Mouse (Mus musculus) cerebellum, adult 11-12 months (tissue): ENCODE data around the gene Taar2.

Experiments used
- DNase-seq: peaks from one replicate; pipeline ENCODE4 v3.0.0; 2022

Taar2 gene

GRCm38 (mm10) chr10:23938312-23938711 lies at the start of gene Taar2:
Gene Taar2, plus strand, starts transcription at chr10:23938572.
- no peak for DNase-seq

DNA sequence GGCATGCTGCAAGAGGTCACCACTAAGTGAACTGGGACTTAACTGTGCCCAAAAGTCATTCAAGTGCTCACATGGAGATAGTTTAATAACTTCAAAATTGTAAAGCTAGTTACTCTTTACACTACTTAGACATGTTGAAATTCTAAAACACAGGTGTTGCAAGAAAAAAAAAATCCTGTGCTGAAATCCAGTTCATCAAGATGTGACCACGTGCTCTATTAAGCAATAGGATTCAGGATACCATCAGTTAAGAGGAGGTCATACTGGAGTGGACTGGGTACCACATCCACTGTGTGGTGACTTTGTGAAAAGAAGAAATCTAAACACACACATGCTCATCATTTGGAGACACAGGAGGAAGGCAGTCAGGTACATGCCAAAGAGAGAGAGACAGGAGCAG lies 45.4 kb upstream of the Taar2 start:
- no peak for DNase-seq

DNA sequence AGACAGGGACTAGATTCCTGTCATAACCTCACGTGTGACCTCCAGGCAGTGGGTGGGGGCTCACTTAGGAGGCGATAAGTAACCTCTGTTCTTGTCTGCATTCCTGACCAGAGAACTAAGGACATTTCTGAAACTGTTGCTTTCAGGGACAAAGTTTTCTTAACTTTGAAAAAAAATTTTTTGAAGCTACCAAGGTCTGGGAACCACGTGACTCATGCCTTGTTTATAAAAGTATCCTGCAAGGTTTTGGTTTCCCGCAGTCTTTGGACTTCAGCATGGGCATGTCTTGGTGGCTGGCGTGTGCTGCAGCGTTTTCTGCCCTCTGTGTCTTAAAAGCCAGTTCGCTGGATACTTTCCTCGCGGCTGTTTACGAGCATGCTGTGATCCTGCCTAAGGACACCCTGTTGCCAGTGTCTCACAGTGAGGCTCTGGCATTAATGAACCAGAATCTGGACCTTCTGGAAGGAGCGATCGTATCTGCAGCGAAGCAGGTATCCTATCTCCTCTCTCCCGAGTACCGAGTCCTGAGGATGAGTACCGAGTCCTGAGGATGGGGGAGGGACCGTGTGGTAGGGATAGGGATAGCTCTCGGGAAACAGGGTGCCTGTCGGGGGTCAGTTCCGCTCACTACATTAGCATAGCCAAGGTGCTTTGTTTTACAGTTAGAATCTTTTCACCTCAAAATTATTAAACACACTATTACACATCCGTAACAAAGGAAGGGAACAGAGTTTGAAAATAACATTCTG lies 43.6 kb upstream of the Taar2 start, which contains the start of gene Vnn1:
Vnn1 (plus strand) TSS at position 88 of the 749 bp plus-strand sequence.
- DNase-seq, result no peak

- no peak for DNase-seq
Measured at GRCm38 (mm10) chr10:23895376-23895775, 43.0 kb upstream of the Taar2 start.

- DNase-seq, result no peak
Measured at GRCm38 (mm10) chr10:23901119-23901518, 37.3 kb upstream of the Taar2 start.

- no peak for DNase-seq
Measured at GRCm38 (mm10) chr10:23905661-23906060, 32.7 kb upstream of the Taar2 start.

DNA sequence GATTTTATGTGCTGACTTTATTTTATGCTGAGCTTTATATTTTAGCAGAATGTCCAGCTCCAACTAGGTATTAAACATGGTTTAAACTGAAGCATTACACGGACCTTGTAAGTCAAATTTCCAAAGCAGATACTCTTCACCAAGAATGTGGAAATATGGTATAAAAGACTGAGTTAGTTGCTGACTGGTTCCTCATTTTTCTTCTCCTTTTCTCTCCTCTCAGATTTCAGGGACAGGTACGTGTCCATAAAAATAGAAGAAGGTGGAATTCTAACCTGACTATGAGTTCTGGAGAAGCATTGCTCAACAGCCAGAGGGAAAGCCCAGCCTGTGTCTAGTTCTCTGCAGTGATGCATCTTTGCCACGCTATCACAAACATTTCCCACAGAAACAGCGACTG lies 18.3 kb upstream of the Taar2 start, which contains the start of gene Taar1:
Taar1 (plus strand) TSS at position 301 of the 400 bp plus-strand sequence.
- no peak for DNase-seq

- DNase-seq, result no peak
Measured at GRCm38 (mm10) chr10:23922468-23922867, 15.9 kb upstream of the Taar2 start.

DNA sequence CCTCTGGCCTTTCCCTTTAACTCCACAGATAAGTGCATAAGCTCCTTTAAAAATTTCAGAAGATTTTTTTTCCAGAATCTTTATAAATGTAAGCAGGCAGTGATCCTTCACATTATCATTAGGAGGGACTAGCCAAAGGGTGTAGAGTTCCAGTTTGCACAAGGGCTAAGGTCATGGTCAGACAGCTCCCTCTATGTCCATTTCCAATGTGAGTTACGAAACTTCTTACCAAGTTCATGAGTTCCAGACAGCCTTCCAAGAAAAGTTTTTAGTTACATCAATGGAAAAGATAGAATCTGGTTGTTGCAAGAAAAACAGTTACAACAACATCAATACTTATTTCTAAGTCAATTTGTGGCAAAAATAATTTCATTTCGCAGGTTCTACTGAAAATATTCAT lies 14.4 kb upstream of the Taar2 start:
- DNase-seq, result no peak

GRCm38 (mm10) chr10:23937613-23938012 lies 759 bp upstream of the Taar2 start:
- DNase-seq, result no peak

- no peak for DNase-seq
Measured at GRCm38 (mm10) chr10:23942465-23942864, 4.1 kb downstream of the Taar2 start.

DNA sequence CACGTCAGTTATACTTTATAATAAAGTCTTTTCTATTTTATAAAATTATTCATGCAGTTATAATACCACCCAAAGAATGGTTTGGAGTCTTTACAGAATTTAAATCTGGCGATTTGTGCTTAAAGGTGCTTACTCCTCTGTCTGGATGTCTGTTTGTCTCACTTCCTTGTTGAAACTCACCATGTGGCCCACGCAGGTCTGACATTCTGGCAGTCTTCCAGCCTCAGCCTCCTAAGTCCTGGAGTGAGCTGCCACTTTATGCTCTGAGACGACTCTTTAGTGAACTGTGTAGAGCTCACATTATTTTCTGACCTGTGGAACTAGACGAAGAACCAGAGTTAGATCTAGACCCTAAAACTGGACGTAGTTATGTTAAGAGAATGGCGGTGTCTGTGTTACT lies 9.7 kb downstream of the Taar2 start:
- no peak for DNase-seq

DNA sequence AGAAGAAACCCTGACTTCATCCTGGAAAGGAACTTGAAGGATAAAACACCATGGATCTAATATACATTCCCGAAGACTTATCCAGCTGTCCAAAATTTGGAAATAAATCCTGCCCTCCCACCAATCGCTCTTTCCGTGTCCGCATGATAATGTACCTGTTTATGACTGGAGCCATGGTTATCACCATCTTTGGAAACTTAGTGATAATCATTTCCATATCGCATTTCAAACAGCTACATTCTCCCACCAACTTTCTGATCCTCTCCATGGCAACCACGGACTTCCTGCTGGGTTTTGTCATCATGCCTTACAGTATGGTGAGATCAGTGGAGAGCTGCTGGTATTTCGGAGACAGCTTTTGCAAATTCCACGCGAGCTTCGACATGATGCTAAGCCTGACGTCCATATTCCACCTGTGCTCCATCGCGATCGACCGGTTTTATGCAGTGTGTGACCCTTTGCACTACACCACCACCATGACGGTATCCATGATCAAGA lies 11.2 kb downstream of the Taar2 start, which contains the start of gene Taar3:
Taar3 (plus strand) TSS at position 51 of the 498 bp plus-strand sequence.
- no peak for DNase-seq

DNA sequence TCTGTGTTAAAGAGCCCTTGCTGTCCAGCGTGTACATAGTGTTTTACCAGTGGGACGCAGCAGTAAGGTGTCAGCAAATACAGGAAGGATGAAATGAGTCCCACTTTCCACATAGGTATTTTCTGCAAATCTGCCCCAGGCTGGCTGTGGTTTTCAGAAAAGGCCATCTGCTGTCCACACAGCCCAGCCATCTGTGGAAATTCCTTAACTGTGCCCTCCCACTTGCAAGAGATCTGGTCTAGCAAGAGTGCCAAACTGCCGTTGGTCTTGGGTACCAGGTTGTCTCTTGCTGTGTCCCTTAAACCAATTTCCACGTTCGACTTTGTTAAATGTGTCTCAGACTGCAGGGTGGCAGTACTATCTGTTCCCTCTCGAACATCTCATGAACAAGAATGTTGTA lies 13.3 kb downstream of the Taar2 start:
- DNase-seq, result peak; percentile 70

GRCm38 (mm10) chr10:23959071-23959470 lies 20.7 kb downstream of the Taar2 start:
- DNase-seq, result no peak

DNA sequence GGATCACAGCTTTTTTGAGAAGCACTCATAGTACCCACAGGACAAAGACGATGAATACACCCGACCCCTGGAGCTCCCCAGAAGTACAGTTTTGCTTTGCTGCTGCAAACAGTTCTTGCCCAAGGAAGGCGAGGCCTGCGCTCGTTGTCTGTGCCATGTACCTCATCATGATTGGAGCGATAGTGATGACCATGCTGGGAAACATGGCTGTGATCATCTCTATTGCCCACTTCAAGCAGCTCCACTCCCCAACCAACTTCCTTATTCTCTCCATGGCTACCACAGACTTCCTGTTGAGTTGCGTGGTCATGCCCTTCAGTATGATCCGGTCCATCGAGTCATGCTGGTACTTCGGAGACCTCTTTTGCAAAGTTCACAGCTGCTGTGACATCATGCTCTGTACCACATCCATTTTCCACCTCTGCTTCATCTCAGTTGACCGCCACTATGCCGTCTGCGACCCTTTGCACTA lies 22.1 kb downstream of the Taar2 start, which contains the start of gene Taar4:
Taar4 (plus strand) TSS at position 51 of the 472 bp plus-strand sequence.
- no peak for DNase-seq

- no peak for DNase-seq
Measured at GRCm38 (mm10) chr10:23963444-23963843, 25.1 kb downstream of the Taar2 start.

DNA sequence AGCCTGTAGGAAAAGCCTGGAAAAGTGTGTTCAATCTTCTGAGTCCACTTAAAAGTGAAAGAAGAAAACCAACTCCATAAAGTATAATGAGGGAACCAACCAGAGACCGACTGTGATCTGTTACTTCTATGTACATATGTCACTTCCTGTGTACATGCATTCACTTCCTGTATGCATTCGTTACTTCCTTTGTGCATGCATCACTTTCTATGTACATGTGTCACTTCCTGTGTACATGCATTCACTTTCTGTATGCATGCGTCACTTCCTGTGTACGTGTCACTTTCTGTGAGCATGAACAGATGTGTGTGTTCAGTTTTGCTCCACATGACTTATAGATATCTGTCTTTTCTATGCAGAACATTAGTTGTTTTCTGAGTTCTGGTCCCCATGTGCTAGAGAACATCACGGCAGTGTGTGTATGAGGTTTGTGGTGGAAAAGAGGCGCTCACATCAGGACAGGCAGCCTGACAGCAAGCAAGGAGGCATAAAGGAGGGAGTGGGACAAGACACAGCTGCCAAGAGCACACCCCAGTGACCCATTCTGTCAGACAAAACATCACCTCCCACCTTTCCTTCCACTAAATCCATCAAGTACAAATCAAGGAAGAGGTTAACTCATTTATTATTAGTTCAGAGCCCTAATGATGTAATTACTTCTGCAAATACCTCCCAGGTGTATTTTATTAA lies 26.7 kb downstream of the Taar2 start:
- no peak for DNase-seq

DNA sequence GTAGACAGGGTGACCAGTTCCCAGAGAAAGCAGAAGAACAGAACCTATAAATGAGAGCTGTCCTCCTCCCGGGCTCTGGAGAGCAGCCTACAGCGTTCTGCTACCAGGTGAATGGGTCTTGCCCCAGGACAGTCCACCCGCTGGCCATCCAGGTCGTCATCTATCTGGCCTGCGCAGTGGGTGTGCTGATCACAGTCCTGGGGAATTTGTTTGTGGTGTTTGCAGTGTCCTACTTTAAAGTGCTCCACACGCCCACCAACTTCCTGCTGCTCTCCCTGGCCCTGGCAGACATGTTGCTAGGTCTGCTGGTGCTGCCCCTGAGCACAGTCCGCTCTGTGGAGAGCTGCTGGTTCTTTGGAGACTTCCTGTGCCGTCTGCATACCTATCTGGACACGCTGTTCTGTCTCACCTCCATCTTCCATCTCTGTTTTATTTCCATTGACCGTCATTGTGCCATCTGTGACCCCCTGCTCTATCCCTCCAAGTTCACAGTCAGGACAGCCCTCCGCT lies 32.3 kb downstream of the Taar2 start, which contains the start of gene Taar5:
Taar5 (plus strand) TSS at position 51 of the 510 bp plus-strand sequence.
- no peak for DNase-seq

DNA sequence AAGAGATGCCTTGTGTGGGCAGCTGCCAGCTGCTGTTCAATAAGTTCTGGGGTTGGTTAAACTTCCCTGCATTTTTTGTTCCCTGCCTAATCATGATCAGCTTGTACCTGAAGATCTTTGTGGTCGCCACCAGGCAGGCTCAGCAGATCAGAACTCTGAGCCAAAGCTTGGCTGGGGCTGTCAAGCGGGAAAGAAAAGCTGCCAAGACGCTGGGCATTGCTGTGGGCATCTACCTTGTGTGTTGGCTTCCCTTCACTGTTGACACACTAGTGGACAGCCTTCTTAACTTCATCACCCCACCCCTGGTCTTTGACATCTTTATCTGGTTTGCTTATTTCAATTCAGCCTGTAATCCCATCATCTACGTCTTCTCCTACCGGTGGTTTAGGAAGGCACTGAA lies 32.9 kb downstream of the Taar2 start:
- no peak for DNase-seq

DNA sequence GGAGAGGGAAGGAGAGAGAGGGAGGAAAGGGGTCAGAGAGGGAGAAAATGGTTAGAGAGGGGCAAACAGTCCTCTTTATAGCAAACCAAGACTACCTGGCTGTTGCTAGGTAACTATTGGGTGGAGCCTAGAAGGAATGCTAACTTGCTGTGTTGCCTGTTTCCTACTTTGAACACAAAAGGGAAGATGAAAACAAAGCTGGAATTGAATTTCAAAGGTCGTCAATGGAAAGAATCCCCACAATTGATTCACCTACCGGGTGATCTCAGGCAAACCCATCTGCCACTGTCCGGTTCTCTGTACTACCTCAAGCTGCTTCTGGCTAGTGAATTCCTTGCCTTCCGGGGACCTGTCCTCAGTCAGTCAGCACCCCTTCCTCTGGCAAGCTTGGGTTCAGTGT lies 39.6 kb downstream of the Taar2 start:
- DNase-seq, result no peak

GRCm38 (mm10) chr10:23978901-23979705 lies 40.7 kb downstream of the Taar2 start:
- DNase-seq, result peak; percentile 22

DNA sequence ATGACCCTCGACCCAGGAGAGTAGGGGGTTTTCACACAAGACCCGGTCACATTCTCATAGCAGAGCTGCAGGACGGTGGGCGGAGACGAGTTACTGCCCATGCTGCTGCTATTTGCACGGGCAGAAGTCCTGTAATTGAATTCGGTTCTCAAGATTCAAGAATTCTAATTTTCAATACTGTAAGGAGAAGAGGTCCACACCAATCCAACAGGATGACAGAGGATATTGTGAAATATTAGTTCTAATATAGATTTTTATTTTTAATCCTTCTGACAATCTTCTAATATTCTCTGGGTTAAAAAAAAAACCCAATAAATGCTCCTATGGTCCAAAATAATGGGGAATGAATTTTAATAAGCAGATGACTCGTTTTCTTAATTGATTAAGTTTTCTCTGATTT lies 47.2 kb downstream of the Taar2 start, which contains the start of gene Taar6:
Taar6 (minus strand) TSS at position 101 of the 400 bp plus-strand sequence.
- no peak for DNase-seq
